Mouse (Mus musculus) heart, postnatal 0 days (tissue): ENCODE measurements around the gene Atxn3. TPM values are rescaled to one million over a fixed set of nuclear protein-coding genes. Genes with fewer than 3 reads are reported as not detected.
"Not testable (repeated sequence)": the region's sequence is repeated elsewhere in the genome, so short reads cannot be mapped to it uniquely, and the experiment has no call there.

ENCODE experiments used
- ATAC-seq: fragments of 200-750 bp; cut with Nextera tagmentation; 2 replicates; pipeline ENCODE4 v1.8.0; 2017; ENCODE audit warnings: low read depth, moderate number of reproducible peaks, moderate library complexity; ENCODE audit not compliant: insufficient read depth
- DNase-seq: peaks from one replicate; pipeline ENCODE4 v3.0.0-alpha.2; 2016; ENCODE audit warnings: low spot score
- H3K27ac ChIP-seq: fragments of 300-500 bp; sonication (generic); 2 replicates; pipeline ENCODE4 v1.5.1; 2014; ENCODE audit warnings: low read depth, mild to moderate bottlenecking
- H3K27me3 ChIP-seq: fragments of 300-500 bp; sonication (generic); 2 replicates; pipeline ENCODE4 v1.6.1; 2014; ENCODE audit warnings: low read length, mixed read lengths; ENCODE audit not compliant: control insufficient read depth, insufficient read depth
- H3K36me3 ChIP-seq: fragments of 300-500 bp; sonication (generic); replicated peaks from 2 replicates; pipeline ENCODE4 v1.6.1; 2014; ENCODE audit warnings: low read length, mixed read lengths; ENCODE audit not compliant: control insufficient read depth, insufficient read depth
- H3K4me1 ChIP-seq: fragments of 300-500 bp; sonication (generic); 2 replicates; pipeline ENCODE4 v1.6.1; 2014; ENCODE audit warnings: antibody characterized with exemption; ENCODE audit not compliant: control insufficient read depth, insufficient read depth
- H3K4me2 ChIP-seq: fragments of 300-500 bp; sonication (generic); 2 replicates; pipeline ENCODE4 v1.6.1; 2014; ENCODE audit warnings: low read depth, mild to moderate bottlenecking, low read length, moderate library complexity
- H3K4me3 ChIP-seq: fragments of 300-500 bp; sonication (generic); 2 replicates; pipeline ENCODE4 v1.5.1; 2014; ENCODE audit warnings: low read depth, low read length
- H3K9ac ChIP-seq: fragments of 300-500 bp; sonication (generic); replicated peaks from 2 replicates; pipeline ENCODE4 v1.6.1; 2014; ENCODE audit warnings: low read depth, low read length, mixed read lengths
- H3K9me3 ChIP-seq: fragments of 300-500 bp; sonication (generic); replicated peaks from 2 replicates; pipeline ENCODE4 v1.6.1; 2016; ENCODE audit warnings: low read length; ENCODE audit not compliant: control insufficient read depth
- CTCF ChIP-seq: IDR thresholded peaks from 2 replicates; pipeline ENCODE4 v1.5.1; 2016; ENCODE audit warnings: antibody characterized with exemption, control low read depth, low read depth
- EP300 ChIP-seq: IDR thresholded peaks from 2 replicates; pipeline ENCODE4 v1.6.1; 2016; ENCODE audit warnings: antibody characterized with exemption, low read depth
- WGBS: fragments of 180-500 bp; shearing (Covaris S2); extraction: QIAGEN DNeasy Blood & Tissue Kit; methylation state at CpG from one replicate; pipeline ENCODE4 v1.1.7; 2014; 5-methylcytosine and 5-hydroxymethylcytosine counted together
- polyA plus RNA-seq: library from polyadenylated mRNA; unstranded; fragments of >200 nt; fragmentation: Nextera tagmentation; extraction: Ambion mirVana; gene quantifications from 2 replicates; pipeline ENCODE4 v1.2.1, GENCODE M21; 2015
- total RNA-seq: library from RNA; depleted of rRNA; stranded (reverse); fragments of >200 nt; gene quantifications from 2 replicates; pipeline ENCODE4 v1.2.3, GENCODE M21; 2014; ENCODE audit warnings: low replicate concordance

The Atxn3 gene
- total and polyA plus RNA-seq, 2 experiments from 2014 or later, result 7.2 to 15.8 TPM

- ATAC-seq, result no peak
- WGBS, result 4% methylated on average over 1 of the region's 1 CpGs
- no peaks in the 10 kb centered on the region for H3K27me3 ChIP-seq
- H3K9me3 ChIP-seq, result no peaks in the 10 kb centered on the region
- peak overlapping the region; percentile 93 for H3K4me3 ChIP-seq
- H3K27ac ChIP-seq, result peak overlapping the region; percentile 95; the same call in 1 of the 2 replicates
- H3K9ac ChIP-seq, result peak overlapping the region; percentile 92; the same call in 1 of the 2 replicates
- DNase-seq, result no peak
- TF ChIP-seq EP300 (no peak), CTCF (no peak)
- H3K4me2 ChIP-seq, result peak overlapping the region; percentile 63
- H3K4me1 ChIP-seq, result peaks cover 21% of the 10 kb centered on the region
- 0 out of 2 replicates have a peak, but pooled peaks cover under 1% of the 10 kb centered on the region for H3K36me3 ChIP-seq
These were observed 16.5 kb upstream of the Atxn3 start for GRCm38 (mm10) chr12:101974571-101974970.

- no peak for DNase-seq
- no peak overlapping the region for H3K27ac ChIP-seq
- no peak for ATAC-seq
- H3K9ac ChIP-seq, result no peak overlapping the region
- no peak overlapping the region for H3K4me2 ChIP-seq
- H3K9me3 ChIP-seq, result no peaks in the 10 kb centered on the region
- H3K4me3 ChIP-seq, result no peak overlapping the region
- no peaks in the 10 kb centered on the region for H3K27me3 ChIP-seq
- 98% methylated on average over 3 of the region's 3 CpGs for WGBS
- H3K4me1 ChIP-seq, result peaks cover 17% of the 10 kb centered on the region
- H3K36me3 ChIP-seq, result peaks cover 18% of the 10 kb centered on the region
- TF ChIP-seq CTCF (no peak), EP300 (no peak)
These were observed 14.2 kb upstream of the Atxn3 start for GRCm38 (mm10) chr12:101972230-101972629.

GRCm38 (mm10) chr12:101971311-101971710 lies 13.3 kb upstream of the Atxn3 start:
- Histone ChIP-seq H3K4me2 (no peak overlapping the region), H3K27ac (no peak overlapping the region), H3K9me3 (no peaks in the 10 kb centered on the region), H3K4me1 (peaks cover 9% of the 10 kb centered on the region; the same call in 1 of the 2 replicates), H3K4me3 (no peak overlapping the region), H3K27me3 (no peaks in the 10 kb centered on the region), H3K9ac (no peak overlapping the region), H3K36me3 (peaks cover 22% of the 10 kb centered on the region)
- TF ChIP-seq EP300, result no peak
- no peak for TF ChIP-seq CTCF
- WGBS, result 84% methylated on average over 2 of the region's 2 CpGs
- DNase-seq, result no peak
- no peak for ATAC-seq

GRCm38 (mm10) chr12:101958960-101959780 lies 1.1 kb upstream of the Atxn3 start:
- H3K4me1 ChIP-seq, result peaks cover 10% of the 10 kb centered on the region; the same call in 1 of the 2 replicates
- peak overlapping the region; percentile 54 for H3K4me2 ChIP-seq
- not testable (repeated sequence) for H3K9me3 ChIP-seq, H3K27ac ChIP-seq, H3K27me3 ChIP-seq, DNase-seq, H3K36me3 ChIP-seq, ATAC-seq, H3K4me3 ChIP-seq
- 87% methylated on average over 5 of the region's 5 CpGs for WGBS
- 0 out of 2 replicates have a peak overlapping the region, but pooled peaks have one; percentile 7 for H3K9ac ChIP-seq

- ATAC-seq (no peak), DNase-seq (no peak)
- Histone ChIP-seq H3K4me2 (peak overlapping the region; percentile 54), H3K36me3 (no peaks in the 10 kb centered on the region), H3K27me3 (no peaks in the 10 kb centered on the region), H3K4me3 (peak overlapping the region; percentile 76), H3K9ac (peak overlapping the region; percentile 7; the same call in 1 of the 2 replicates), H3K9me3 (no peaks in the 10 kb centered on the region), H3K27ac (no peak overlapping the region), H3K4me1 (peaks cover 10% of the 10 kb centered on the region; the same call in 1 of the 2 replicates)
- TF ChIP-seq EP300 (no peak), CTCF (no peak)
- WGBS, result 41% methylated on average over 9 of the region's 9 CpGs
These were observed 510 bp upstream of the Atxn3 start for GRCm38 (mm10) chr12:101958556-101958955.
